Mouse (Mus musculus) G1E (cell line): ENCODE measurements around the gene Midn. TPM values are rescaled to one million over a fixed set of nuclear protein-coding genes. Genes with fewer than 3 reads are reported as not detected.
A peak's percentile ranks its signal among the peaks of the same experiment; 100 is the strongest.

ENCODE experiments used
- ATAC-seq: 2 replicates; pipeline ENCODE4 v1.8.0; 2016; ENCODE audit warnings: mild to moderate bottlenecking; ENCODE audit not compliant: insufficient number of reproducible peaks, poor library complexity, low FRiP score, severe bottlenecking; ENCODE audit errors: extremely low read depth
- DNase-seq: peaks from one replicate; pipeline ENCODE4 v3.0.0; 2012; ENCODE audit warnings: low spot score
- H3K27me3 ChIP-seq: 2 replicates; pipeline ENCODE4 v1.6.1; 2012; ENCODE audit warnings: mild to moderate bottlenecking, low read length, inconsistent platforms; ENCODE audit not compliant: insufficient read depth
- H3K36me3 ChIP-seq: replicated peaks from 2 replicates; pipeline ENCODE3; 2012; ENCODE audit warnings: mild to moderate bottlenecking, inconsistent platforms
- H3K4me1 ChIP-seq: 2 replicates; pipeline ENCODE4 v1.6.1; 2012; ENCODE audit warnings: low read depth, low read length, inconsistent platforms, mixed read lengths; ENCODE audit not compliant: insufficient read depth
- H3K4me3 ChIP-seq: 2 replicates; pipeline ENCODE4 v1.5.1; 2012; ENCODE audit warnings: low read depth, mild to moderate bottlenecking, inconsistent platforms, low read length, moderate library complexity, mixed read lengths
- H3K9me3 ChIP-seq: replicated peaks from 2 replicates; pipeline ENCODE4 v1.6.1; 2012; ENCODE audit warnings: inconsistent platforms
- CTCF ChIP-seq: IDR thresholded peaks from 2 replicates; pipeline ENCODE4 v1.5.1; 2012; ENCODE audit warnings: low read depth, low read length, inconsistent platforms, mixed read lengths
- GATA1 ChIP-seq: IDR thresholded peaks from 2 replicates; pipeline ENCODE4 v1.6.1; 2012; ENCODE audit warnings: borderline replicate concordance, low read length, inconsistent platforms, mixed read lengths
- GATA2 ChIP-seq: IDR thresholded peaks from 2 replicates; pipeline ENCODE4 v1.6.1; 2012; ENCODE audit warnings: low read depth, low read length, inconsistent platforms, borderline replicate concordance
- POLR2AphosphoS5 ChIP-seq: IDR thresholded peaks from 2 replicates; pipeline ENCODE4 v1.6.1; 2012; ENCODE audit warnings: low read depth, low read length, inconsistent platforms; ENCODE audit not compliant: insufficient replicate concordance
- TAL1 ChIP-seq: conservative IDR thresholded peaks from 2 replicates; pipeline ENCODE4 v1.6.1; 2012; ENCODE audit warnings: low read depth, low read length, inconsistent platforms, mixed read lengths
- polyA plus RNA-seq: library from polyadenylated mRNA; stranded (reverse); fragments of >175 nt; gene quantifications from 2 replicates; pipeline ENCODE4 v1.2.3, GENCODE M21; 2012
- total RNA-seq, 2 experiments: library from RNA; stranded (forward) in 1 of 2; stranded (reverse) in 1 of 2; fragments of 200-1000 nt in 1 of 2; fragments of >200 nt in 1 of 2; fragmentation: Nextera tagmentation in 1 of 2; gene quantifications; 2 replicates each; pipeline ENCODE4 v1.2.3; 2014 to 2017

Midn gene
- total and polyA plus RNA-seq, 3 experiments, result 19.2 to 302 (median 89.8) TPM

DNA sequence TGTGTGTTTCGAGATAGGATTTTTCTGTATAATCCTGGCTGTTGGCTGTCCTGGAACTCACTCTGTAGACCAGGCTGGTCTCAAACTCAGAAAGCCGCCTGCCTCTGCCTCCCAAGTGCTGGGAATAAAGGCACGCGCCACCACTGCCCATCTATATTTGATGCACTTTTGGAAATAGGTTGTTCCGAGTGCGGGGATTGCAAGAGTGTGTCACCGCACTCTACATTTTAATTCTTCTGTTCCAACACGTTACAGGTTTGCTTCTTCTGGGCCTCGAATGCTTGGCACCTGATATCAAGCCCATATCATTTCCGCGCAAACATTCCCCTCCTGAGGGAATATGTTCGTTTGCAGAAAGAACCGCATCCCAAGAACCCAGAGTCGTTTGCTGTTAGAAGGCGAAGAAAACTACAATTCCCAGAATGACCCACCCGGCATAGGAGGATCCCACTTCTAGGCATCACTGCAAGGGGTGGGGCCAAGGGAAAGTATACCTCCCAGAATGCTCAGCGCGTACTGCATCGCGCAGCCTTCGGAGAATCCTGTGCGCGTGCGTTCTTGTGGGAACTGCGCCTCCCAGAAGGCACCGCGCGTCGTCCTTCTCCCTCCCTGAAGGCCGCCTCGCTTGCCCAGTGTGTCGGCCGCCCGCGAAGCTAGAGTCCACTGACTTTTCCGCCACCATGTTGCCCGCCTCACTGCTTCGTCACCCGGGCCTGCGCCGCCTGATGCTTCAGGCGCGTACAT, 6.1 kb upstream of the Midn start:
- peaks cover 95% of the 10 kb centered on the region for H3K4me1 ChIP-seq
- peaks cover 50% of the 10 kb centered on the region for H3K36me3 ChIP-seq
- H3K27me3 ChIP-seq, result no peaks in the 10 kb centered on the region
- H3K9me3 ChIP-seq, result no peaks in the 10 kb centered on the region
- DNase-seq, result peak; percentile 76
- H3K4me3 ChIP-seq, result peak overlapping the region; percentile 92
- TF ChIP-seq TAL1 (no peak), GATA1 (no peak), GATA2 (no peak), CTCF (no peak), POLR2AphosphoS5 (no peak)
- peak; percentile 81 for ATAC-seq

- H3K4me1 ChIP-seq, result peaks cover 95% of the 10 kb centered on the region
- peaks cover 51% of the 10 kb centered on the region for H3K36me3 ChIP-seq
- no peaks in the 10 kb centered on the region for H3K27me3 ChIP-seq
- ATAC-seq (no peak), DNase-seq (no peak)
- no peaks in the 10 kb centered on the region for H3K9me3 ChIP-seq
- H3K4me3 ChIP-seq, result peak overlapping the region; percentile 92
- TF ChIP-seq GATA2 (no peak), CTCF (no peak)
Measured at GRCm38 (mm10) chr10:80142530-80142925, 5.5 kb upstream of the Midn start.

GRCm38 (mm10) chr10:80143664-80144063, 4.4 kb upstream of the Midn start:
- ATAC-seq (no peak), DNase-seq (no peak)
- H3K9me3 ChIP-seq, result no peaks in the 10 kb centered on the region
- TF ChIP-seq TAL1 (no peak), CTCF (no peak), GATA1 (no peak)
- peak overlapping the region; percentile 50; the same call in 1 of the 2 replicates for H3K4me3 ChIP-seq
- H3K4me1 ChIP-seq, result peaks cover 92% of the 10 kb centered on the region
- no peaks in the 10 kb centered on the region for H3K27me3 ChIP-seq
- H3K36me3 ChIP-seq, result peaks cover 49% of the 10 kb centered on the region

- TF ChIP-seq GATA1 (no peak), TAL1 (no peak), GATA2 (no peak), POLR2AphosphoS5 (no peak), CTCF (no peak)
- peaks cover 49% of the 10 kb centered on the region for H3K36me3 ChIP-seq
- no peak for DNase-seq
- no peak for ATAC-seq
- H3K4me3 ChIP-seq, result peak overlapping the region; percentile 50; the same call in 1 of the 2 replicates
- H3K27me3 ChIP-seq, result no peaks in the 10 kb centered on the region
- H3K9me3 ChIP-seq, result no peaks in the 10 kb centered on the region
- peaks cover 87% of the 10 kb centered on the region for H3K4me1 ChIP-seq
Measured at GRCm38 (mm10) chr10:80144159-80144558, 3.9 kb upstream of the Midn start.

- Histone ChIP-seq H3K4me3 (peak overlapping the region; percentile 58; the same call in 1 of the 2 replicates), H3K4me1 (peaks cover 78% of the 10 kb centered on the region), H3K9me3 (no peaks in the 10 kb centered on the region), H3K36me3 (peaks cover 55% of the 10 kb centered on the region), H3K27me3 (no peaks in the 10 kb centered on the region)
- ATAC-seq (no peak), DNase-seq (no peak)
- TF ChIP-seq TAL1 (no peak), CTCF (peak; percentile 76)
Measured at GRCm38 (mm10) chr10:80144864-80145838, 2.9 kb upstream of the Midn start.

- Histone ChIP-seq H3K36me3 (peaks cover 58% of the 10 kb centered on the region), H3K9me3 (no peaks in the 10 kb centered on the region), H3K4me1 (peaks cover 70% of the 10 kb centered on the region), H3K4me3 (peak overlapping the region; percentile 58; the same call in 1 of the 2 replicates), H3K27me3 (no peaks in the 10 kb centered on the region)
- TF ChIP-seq POLR2AphosphoS5 (no peak), TAL1 (no peak), GATA2 (no peak), CTCF (no peak), GATA1 (no peak)
- no peak for DNase-seq
- no peak for ATAC-seq
Measured at GRCm38 (mm10) chr10:80145896-80146295, 2.2 kb upstream of the Midn start.
